Mouse (Mus musculus) embryo, embryonic 10 days (tissue): Measurements from ENCODE around the gene Moap1.
A peak's percentile ranks its signal among the peaks of the same experiment; 100 is the strongest.

ENCODE experiments used
- DNase-seq: peaks from one replicate; pipeline ENCODE4 v3.0.0-alpha.2; 2015; ENCODE audit warnings: low spot score

Moap1 gene

GRCm38 (mm10) chr12:102705216-102705871, 38.1 kb downstream of the Moap1 start:
- peak; percentile 74 for DNase-seq

DNA sequence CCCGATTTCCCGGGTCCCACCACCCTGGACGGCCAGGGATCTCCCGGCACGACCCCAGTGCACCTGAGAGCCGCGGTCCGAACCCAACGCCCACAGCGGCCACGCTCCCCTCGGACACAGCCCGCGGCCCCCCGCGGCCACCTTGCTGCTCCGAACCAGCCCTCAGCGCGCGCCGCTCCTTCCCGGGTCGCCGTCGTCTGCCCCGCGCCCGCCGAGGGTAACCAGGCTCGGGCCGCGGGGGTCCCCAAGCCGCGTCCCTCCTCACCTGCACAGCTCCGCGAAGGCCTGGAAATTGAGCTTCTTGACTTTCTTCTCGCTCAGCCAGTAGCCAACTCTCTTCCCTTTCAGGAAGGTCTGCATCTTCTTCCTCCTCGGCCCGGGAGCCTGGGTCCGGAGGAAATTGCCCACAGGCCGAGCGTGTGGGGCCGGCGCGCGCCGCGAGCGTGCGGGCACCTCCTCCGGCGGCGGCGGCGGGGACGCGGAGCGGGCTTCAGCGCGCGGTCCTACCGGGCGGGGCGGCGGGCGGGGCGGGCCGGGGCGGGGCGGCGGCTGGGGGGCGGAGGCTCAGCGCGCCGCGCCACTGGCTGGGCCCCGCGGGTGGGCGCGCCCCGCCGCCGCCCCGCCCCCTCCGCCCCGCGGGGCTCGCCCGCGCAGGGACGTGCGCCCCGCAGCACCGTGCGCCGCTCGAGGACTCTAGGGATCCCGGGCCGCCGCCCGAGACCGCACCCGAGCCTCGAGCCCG, 38.8 kb downstream of the Moap1 start, which contains the start of gene Itpk1:
TSS of gene Itpk1 (minus strand) at position 474 of the 742 bp plus-strand sequence.
- peak; percentile 58 for DNase-seq

DNA sequence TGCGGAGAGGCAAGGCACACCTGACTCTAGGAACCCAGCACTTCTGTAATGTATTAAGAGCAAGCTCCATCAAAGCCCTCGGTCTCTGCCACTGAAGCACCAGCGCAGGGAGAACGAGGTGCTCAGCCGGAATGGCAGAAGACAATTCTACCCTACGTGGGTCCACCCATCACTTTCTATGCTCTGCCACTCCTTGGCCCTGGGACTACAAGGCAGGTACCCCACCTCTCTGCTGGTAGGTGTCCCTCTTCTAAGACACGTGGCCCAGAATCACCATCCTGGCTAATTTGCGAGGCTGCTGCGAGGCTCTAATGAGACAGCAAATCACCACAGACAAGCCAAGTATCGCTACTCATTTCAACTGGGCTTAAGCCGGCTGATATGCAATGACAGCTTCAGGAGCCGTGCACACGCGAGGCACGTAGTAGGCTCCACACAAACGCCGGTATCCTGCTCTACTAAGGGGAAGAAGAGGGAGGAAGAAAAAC, 39.5 kb downstream of the Moap1 start:
- no peak for DNase-seq

- no peak for DNase-seq
These were observed 40.0 kb downstream of the Moap1 start for GRCm38 (mm10) chr12:102703441-102703840.

DNA sequence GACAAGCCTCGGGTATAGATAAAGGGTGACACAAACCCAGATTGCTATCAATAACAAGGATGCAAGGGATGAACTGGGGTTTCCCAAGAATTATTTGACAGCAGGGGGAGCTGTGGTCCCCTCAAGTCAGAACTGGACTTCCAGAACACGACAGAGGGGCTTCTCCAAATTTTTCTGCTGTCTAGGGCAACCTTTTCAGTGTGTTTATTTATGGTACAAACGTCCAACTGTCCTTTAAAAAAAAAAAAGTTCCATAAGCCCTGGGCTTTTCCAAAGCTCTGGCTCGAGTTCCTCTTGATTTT, 40.4 kb downstream of the Moap1 start:
- peak; percentile 40 for DNase-seq

- DNase-seq, result peak; percentile 82
These were observed 40.9 kb downstream of the Moap1 start for GRCm38 (mm10) chr12:102702356-102703110.

DNA sequence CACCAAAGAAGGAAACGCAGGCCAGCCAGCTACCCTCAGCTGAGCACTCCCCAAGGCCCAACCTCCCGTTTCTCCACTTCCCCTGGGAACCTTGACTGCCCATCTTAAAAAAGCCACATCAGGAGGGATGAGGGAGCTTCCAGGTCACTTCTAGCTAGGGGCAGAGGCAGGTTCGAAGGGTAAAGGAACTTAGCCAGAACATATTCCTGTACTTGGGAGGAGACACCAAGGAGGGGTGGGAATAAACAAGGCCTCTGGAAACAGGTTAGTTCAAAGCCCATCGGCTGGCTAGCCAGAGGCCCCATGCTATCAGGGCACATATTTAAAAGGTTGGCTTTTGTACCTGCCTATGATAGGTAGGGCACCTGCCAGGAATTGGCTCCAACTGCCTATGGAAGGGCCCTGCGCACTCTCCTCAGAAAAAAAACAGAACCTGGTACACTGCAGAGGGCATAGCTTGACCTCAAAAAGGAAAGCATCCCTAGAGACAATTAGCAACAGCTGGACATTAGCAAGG, 41.7 kb downstream of the Moap1 start:
- DNase-seq, result no peak

GRCm38 (mm10) chr12:102700453-102700852, 43.0 kb downstream of the Moap1 start:
- DNase-seq, result no peak

DNA sequence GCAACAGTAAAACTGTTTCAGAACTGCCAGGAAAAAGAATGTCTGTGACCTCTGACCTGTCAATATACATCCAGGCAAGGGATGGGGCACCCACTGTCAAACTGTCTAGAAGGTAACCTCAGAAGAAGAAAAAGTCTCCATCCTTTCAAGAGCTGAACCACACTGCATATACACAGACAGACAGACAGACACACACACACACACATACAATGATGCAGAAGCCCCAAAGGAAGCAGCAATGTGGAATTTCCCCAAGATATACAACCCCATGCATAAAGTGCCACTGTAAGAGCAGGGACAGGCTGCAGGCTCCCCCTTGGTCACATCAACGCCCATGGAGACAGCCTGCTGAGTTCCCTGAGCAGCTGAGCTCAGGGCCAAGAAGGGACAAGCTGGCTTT, 44.3 kb downstream of the Moap1 start:
- no peak for DNase-seq

GRCm38 (mm10) chr12:102698089-102698684, 45.3 kb downstream of the Moap1 start:
- DNase-seq, result peak; percentile 44

GRCm38 (mm10) chr12:102697381-102697780, 46.1 kb downstream of the Moap1 start:
- no peak for DNase-seq

GRCm38 (mm10) chr12:102696635-102697354, 46.7 kb downstream of the Moap1 start:
- DNase-seq, result no peak

DNA sequence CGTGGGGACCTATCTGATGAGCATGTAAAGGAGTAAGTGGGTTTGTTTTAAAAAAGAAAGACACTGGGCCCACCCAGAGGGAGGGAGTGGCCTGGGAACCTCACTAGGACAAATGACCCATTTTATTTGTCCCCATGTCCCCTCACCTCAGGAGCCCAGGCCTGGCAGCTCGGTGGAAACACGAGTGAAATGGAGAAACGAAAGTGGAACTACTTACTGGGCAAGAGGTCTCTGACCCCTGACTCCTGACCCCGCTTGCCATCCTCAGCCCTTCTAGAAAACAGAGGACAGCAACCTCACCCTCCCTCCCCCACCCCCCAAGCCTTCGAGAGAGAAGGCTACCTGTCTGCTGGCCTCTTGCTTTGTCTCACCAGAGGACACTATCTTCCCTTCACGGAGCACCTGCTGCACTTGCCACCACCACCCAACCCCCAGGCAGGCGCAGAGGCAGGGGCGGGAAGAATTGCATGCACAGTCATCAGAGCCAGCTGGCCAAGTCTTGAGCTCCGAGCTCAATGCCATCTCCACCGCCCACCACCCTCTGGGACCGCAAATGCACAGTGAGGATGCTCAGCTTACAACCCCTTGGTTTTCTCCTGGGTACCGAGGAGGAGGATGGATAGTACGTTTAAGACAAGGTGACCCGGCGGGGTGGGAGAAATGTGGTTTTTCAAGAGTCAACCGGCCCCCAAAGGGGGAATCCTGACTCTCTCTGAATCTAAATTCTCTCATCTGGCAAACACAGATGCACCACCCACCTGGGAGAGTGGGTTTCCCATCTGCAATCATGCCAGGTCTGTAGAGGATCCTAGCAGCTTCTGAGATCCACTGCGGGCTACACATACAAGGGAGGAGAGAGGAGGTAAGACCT, 47.9 kb downstream of the Moap1 start:
- DNase-seq, result no peak
